11 mouse cellular contexts compared by ENCODE assay signal in the genomic region with DNA sequence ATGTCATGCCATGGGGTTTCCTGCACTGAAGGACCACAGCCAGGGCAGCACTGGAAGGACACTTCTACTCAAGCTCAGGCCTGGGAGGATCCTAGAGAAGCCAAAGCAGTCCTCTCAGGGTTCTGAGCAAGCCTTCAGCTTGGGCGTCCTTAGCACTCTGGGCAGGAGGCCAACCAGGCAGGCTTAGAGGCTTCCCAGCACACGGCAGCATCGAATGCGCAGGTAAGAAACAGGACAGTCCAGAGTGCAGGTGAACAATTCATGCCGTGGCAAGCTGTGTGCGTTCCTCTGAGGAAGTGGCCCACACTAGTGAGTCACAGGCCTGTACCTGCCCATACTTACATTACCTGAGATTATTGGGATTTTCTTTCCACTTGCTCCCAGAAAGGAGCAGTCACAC.
DNase-seq lines count a peak whose midpoint lies in the region; ATAC-seq lines count a peak whose summit lies in the region.
"Had no signal": no experiment of that assay in that cellular context is flagged by ENCODE, and none has a peak within 500 bp of the region (broad histone marks: within the 10 kb centered on the region; RNA-seq: fewer than 3 reads in every experiment).

No protein-coding gene starts in this region.

- no peak overlapping the region for H3K4me2 ChIP-seq in forebrain, embryonic 13.5 days
- H3K4me2 ChIP-seq in intestine, embryonic 16.5 days (ENCODE audit: low read depth, low read length), result no peak overlapping the region
- H3K4me2 ChIP-seq: midbrain, embryonic 12.5 days had no signal

- H3K4me3 ChIP-seq in forebrain, embryonic 10.5 days, result no peak overlapping the region
- H3K4me3 ChIP-seq in forebrain, embryonic 13.5 days, result no peak overlapping the region
- H3K4me3 ChIP-seq in intestine, embryonic 16.5 days (ENCODE audit: low read length), result no peak overlapping the region
- H3K4me3 ChIP-seq: midbrain, embryonic 12.5 days had no signal

- no peaks in the 10 kb centered on the region for H3K36me3 ChIP-seq in forebrain, embryonic 10.5 days (replicated peaks)
- H3K36me3 ChIP-seq in forebrain, embryonic 13.5 days (ENCODE audit: poor library complexity, severe bottlenecking), result no peaks in the 10 kb centered on the region
- H3K36me3 ChIP-seq in intestine, embryonic 16.5 days (ENCODE audit: control insufficient read depth, insufficient read depth, low read length), result no peaks in the 10 kb centered on the region
- H3K36me3 ChIP-seq: midbrain, embryonic 12.5 days had no signal

- no peaks in the 10 kb centered on the region for H3K9me3 ChIP-seq in forebrain, embryonic 10.5 days
- no peaks in the 10 kb centered on the region for H3K9me3 ChIP-seq in forebrain, embryonic 13.5 days (replicated peaks)
- H3K9me3 ChIP-seq in intestine, embryonic 16.5 days (ENCODE audit: control insufficient read depth, low read length), result no peaks in the 10 kb centered on the region
- H3K9me3 ChIP-seq: midbrain, embryonic 12.5 days had no signal

- H3K9ac ChIP-seq in forebrain, embryonic 13.5 days, result no peak overlapping the region
- no peak overlapping the region for H3K9ac ChIP-seq in intestine, embryonic 16.5 days (ENCODE audit: low read depth, low read length)
- H3K9ac ChIP-seq: midbrain, embryonic 12.5 days had no signal

- no peak for ATAC-seq in forebrain, embryonic 13.5 days
- 0 out of 2 replicates have a peak, but pooled peaks have one; percentile 12 for ATAC-seq in intestine, embryonic 16.5 days

- H3K27me3 ChIP-seq in forebrain, embryonic 10.5 days (ENCODE audit: poor library complexity, severe bottlenecking), result peaks cover 49% of the 10 kb centered on the region
- peaks cover 9% of the 10 kb centered on the region; the same call in 1 of the 2 replicates for H3K27me3 ChIP-seq in forebrain, embryonic 13.5 days
- no peaks in the 10 kb centered on the region for H3K27me3 ChIP-seq in intestine, embryonic 16.5 days (replicated peaks; ENCODE audit: control insufficient read depth, insufficient read depth, low read length)

- no peak for DNase-seq in forebrain, embryonic 10.5 days (ENCODE audit: extremely low spot score, low spot score)
- peak; percentile 68 for DNase-seq in adrenal gland, postnatal 10 days
- peak; percentile 31 for DNase-seq in lung, postnatal 25 days (ENCODE audit: low spot score)
- DNase-seq in layer of hippocampus, adult 8-10 months (ENCODE audit: low spot score in 2 of 2), result no peak
- no peak for DNase-seq in frontal cortex, postnatal 36 days (ENCODE audit: low spot score in 2 of 2)
- no peak for DNase-seq in left cerebral cortex, adult 9 months (ENCODE audit: low spot score in 2 of 2)
- DNase-seq: heart, postnatal 10 days; thymus, postnatal 4 days had no signal

- peak overlapping the region; percentile 11; the same call in 1 of the 2 replicates for H3K27ac ChIP-seq in forebrain, embryonic 10.5 days
- no peak overlapping the region for H3K27ac ChIP-seq in forebrain, embryonic 13.5 days
- no peak overlapping the region for H3K27ac ChIP-seq in intestine, embryonic 16.5 days (ENCODE audit: low read length)
- H3K27ac ChIP-seq: midbrain, embryonic 12.5 days had no signal

- 92% methylated on average over 6 of the region's 6 CpGs for WGBS in forebrain, embryonic 10.5 days
- WGBS in forebrain, embryonic 13.5 days, result 73% methylated on average over 6 of the region's 6 CpGs
- 67% methylated on average over 6 of the region's 6 CpGs for WGBS in intestine, embryonic 16.5 days

- H3K4me1 ChIP-seq in forebrain, embryonic 10.5 days, result peaks cover 26% of the 10 kb centered on the region
- H3K4me1 ChIP-seq in forebrain, embryonic 13.5 days, result peaks cover 27% of the 10 kb centered on the region
- peaks cover 13% of the 10 kb centered on the region for H3K4me1 ChIP-seq in intestine, embryonic 16.5 days (ENCODE audit: control insufficient read depth, insufficient read depth, low read length)

Comparison
In these comparisons a context has a peak if more than half of its experiments do, and no peak if none do; other contexts are left out.
1. DNase-seq: peak in adrenal gland, postnatal 10 days (single experiment) and lung, postnatal 25 days (single experiment); none in forebrain, embryonic 10.5 days (single experiment), layer of hippocampus, adult 8-10 months (0 of 2), frontal cortex, postnatal 36 days (0 of 2) and left cerebral cortex, adult 9 months (0 of 2).